Mouse (Mus musculus) lung, postnatal 25 days (tissue): Measurements from ENCODE around the gene Col5a1.

Experiments
- DNase-seq: peaks from one replicate; pipeline ENCODE4 v3.0.0; 2022; ENCODE audit warnings: low spot score

The Col5a1 gene

DNA sequence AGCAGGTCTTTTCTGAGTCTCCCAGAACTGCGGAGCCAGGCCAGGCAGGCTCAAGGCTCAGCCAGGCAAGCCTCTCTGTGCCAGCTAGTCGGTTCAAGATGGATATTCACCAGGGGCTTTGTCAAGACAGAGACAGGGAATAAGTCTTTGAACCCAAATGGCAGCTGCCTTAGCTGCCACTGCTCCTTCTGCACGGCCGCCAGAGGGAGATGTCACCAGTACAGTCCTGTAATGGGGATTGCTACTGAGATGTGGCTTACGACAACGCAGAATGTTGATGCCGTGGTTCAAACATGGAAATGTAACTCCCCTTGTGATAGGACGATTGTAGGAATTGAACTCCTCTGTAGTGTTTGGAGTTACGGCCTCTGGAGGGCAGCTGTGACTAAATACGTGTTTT lies 199.9 kb downstream of the Col5a1 start:
- DNase-seq = no peak

DNA sequence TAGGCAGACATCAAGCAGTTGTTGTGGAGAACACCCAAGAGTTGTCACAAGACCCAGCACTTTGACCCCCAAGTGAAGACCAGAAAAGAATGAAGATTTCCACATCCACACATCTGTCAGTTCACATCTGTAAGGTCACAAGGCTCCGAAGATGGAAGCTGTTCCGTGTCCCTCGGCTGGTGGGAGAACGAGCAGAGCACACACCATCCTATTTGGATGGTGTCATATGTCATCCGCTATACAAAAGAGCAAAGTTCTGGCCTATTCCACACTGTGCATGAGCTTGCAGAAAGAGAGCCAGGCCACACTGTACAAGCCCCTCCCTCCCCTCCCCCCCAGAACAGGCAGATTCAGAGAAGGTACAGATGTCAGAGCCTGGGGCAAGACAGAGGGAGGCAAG lies 202.9 kb downstream of the Col5a1 start:
- DNase-seq = no peak
